ENCODE assay signal across 28 mouse cellular contexts in the genomic region with DNA sequence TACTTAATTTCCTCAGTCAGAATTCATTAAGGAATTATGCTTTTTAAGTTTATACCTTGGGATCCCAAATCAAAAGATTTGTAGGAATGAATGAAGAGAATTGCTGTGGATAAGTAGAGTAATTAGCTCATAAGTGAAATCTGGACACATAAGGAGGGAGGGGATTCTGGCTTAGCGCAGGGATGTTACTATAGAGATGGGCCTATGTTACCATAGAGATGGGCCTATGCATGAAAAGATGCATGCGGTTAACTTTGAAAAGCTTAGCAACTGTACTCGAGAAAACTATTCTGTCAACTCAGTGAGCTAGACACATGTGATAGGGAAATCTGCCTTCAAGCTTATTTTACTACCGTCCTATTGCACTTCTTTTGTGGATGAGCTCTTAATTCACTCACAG.
DNase-seq lines count a peak whose midpoint lies in the region; ATAC-seq and TF ChIP-seq lines count a peak whose summit lies in the region.
"Had no signal": no experiment of that assay in that cellular context is flagged by ENCODE, and none has a peak within 500 bp of the region (broad histone marks: within the 10 kb centered on the region; RNA-seq: fewer than 3 reads in every experiment).

No protein-coding gene starts in this region.

- peak; percentile 55; the same call in 1 of the 2 replicates for ATAC-seq in forebrain, embryonic 15.5 days (replicated peaks)
- ATAC-seq in forebrain, embryonic 11.5 days (replicated peaks; ENCODE audit: low FRiP score) = no peak
- no peak for ATAC-seq in midbrain, embryonic 14.5 days (ENCODE audit: low FRiP score, low TSS enrichment)
- ATAC-seq in midbrain, embryonic 15.5 days (replicated peaks) = no peak
- ATAC-seq in hindbrain, postnatal 0 days = peak; percentile 69; the same call in 1 of the 2 replicates
- no peak for ATAC-seq in heart, embryonic 11.5 days (replicated peaks; ENCODE audit: insufficient number of reproducible peaks, low FRiP score, low TSS enrichment)
- ATAC-seq: inflammation-experienced regulatory T-cells, adult 6 months; Patski had no signal

- no peaks in the 10 kb centered on the region for H3K9me3 ChIP-seq in forebrain, embryonic 15.5 days
- H3K9me3 ChIP-seq in forebrain, embryonic 11.5 days (ENCODE audit: control insufficient read depth, low read length) = no peaks in the 10 kb centered on the region; the same call in 1 of the 2 replicates
- no peaks in the 10 kb centered on the region for H3K9me3 ChIP-seq in midbrain, embryonic 14.5 days (ENCODE audit: control insufficient read depth, low read length)
- H3K9me3 ChIP-seq in midbrain, embryonic 15.5 days = no peaks in the 10 kb centered on the region
- no peaks in the 10 kb centered on the region for H3K9me3 ChIP-seq in hindbrain, postnatal 0 days (ENCODE audit: low read length)
- no peaks in the 10 kb centered on the region for H3K9me3 ChIP-seq in heart, embryonic 11.5 days (replicated peaks; ENCODE audit: control insufficient read depth, low read length)
- H3K9me3 ChIP-seq: limb, embryonic 10.5 days; limb, embryonic 15.5 days had no signal

- TF ChIP-seq CTCF in brain, embryonic 14.5 days (IDR thresholded peaks at IDR 0.05; ENCODE audit: borderline replicate concordance, extremely low read depth, insufficient read depth, insufficient read length) = no peak
- TF ChIP-seq CTCF in hindbrain, postnatal 0 days (IDR thresholded peaks at IDR 0.05; ENCODE audit: low read depth) = no peak

- H3K27ac ChIP-seq in forebrain, embryonic 15.5 days (replicated peaks) = no peak overlapping the region
- H3K27ac ChIP-seq in forebrain, embryonic 11.5 days (ENCODE audit: low read depth, low read length) = no peak overlapping the region
- H3K27ac ChIP-seq in midbrain, embryonic 14.5 days (replicated peaks; ENCODE audit: low read depth, low read length) = no peak overlapping the region
- H3K27ac ChIP-seq in midbrain, embryonic 15.5 days = no peak overlapping the region
- no peak overlapping the region for H3K27ac ChIP-seq in hindbrain, postnatal 0 days
- H3K27ac ChIP-seq in heart, embryonic 11.5 days (ENCODE audit: low read depth, low read length) = no peak overlapping the region
- H3K27ac ChIP-seq: embryonic facial prominence, embryonic 13.5 days; limb, embryonic 10.5 days; limb, embryonic 15.5 days; liver, embryonic 14.5 days; macrophage had no signal

- no peak overlapping the region for H3K4me3 ChIP-seq in forebrain, embryonic 15.5 days
- no peak overlapping the region for H3K4me3 ChIP-seq in forebrain, embryonic 11.5 days (ENCODE audit: low read depth, low read length)
- no peak overlapping the region for H3K4me3 ChIP-seq in midbrain, embryonic 14.5 days (replicated peaks; ENCODE audit: low read depth, low read length)
- no peak overlapping the region for H3K4me3 ChIP-seq in midbrain, embryonic 15.5 days
- H3K4me3 ChIP-seq in hindbrain, postnatal 0 days (ENCODE audit: low read length) = no peak overlapping the region
- H3K4me3 ChIP-seq in heart, embryonic 11.5 days (ENCODE audit: low read depth, low read length) = no peak overlapping the region
- H3K4me3 ChIP-seq: embryonic facial prominence, embryonic 13.5 days; heart, embryonic 12.5 days; limb, embryonic 10.5 days; limb, embryonic 15.5 days had no signal

- no peak for DNase-seq in forebrain, embryonic 11.5 days (ENCODE audit: low spot score)
- peak; percentile 59 for DNase-seq in midbrain, embryonic 14.5 days
- DNase-seq in brain, embryonic 14.5 days (ENCODE audit: low read depth) = peak; percentile 82
- peak; percentile 62 for DNase-seq in hindbrain, postnatal 0 days (ENCODE audit: low spot score)
- DNase-seq: adrenal gland, postnatal 10 days; cerebellum, adult 18-20 months; cerebellum, postnatal 10 days; gastrocnemius, postnatal 25 days; heart, adult 11 months; heart, postnatal 4 days; kidney, adult 11 months; kidney, postnatal 14 days; layer of hippocampus, adult 9-11 months; lung, adult 2 months; lung, postnatal 10 days; right cerebral cortex, adult 18-20 months; thymus, postnatal 4 days had no signal

- no peak for TF ChIP-seq POLR2A in brain, embryonic 14.5 days (IDR thresholded peaks at IDR 0.05; ENCODE audit: borderline replicate concordance, extremely low read depth, insufficient read depth, insufficient read length, poor library complexity, severe bottlenecking)

- H3K36me3 ChIP-seq in forebrain, embryonic 15.5 days = no peaks in the 10 kb centered on the region
- no peaks in the 10 kb centered on the region for H3K36me3 ChIP-seq in forebrain, embryonic 11.5 days (ENCODE audit: control insufficient read depth, insufficient read depth, low read length)
- no peaks in the 10 kb centered on the region for H3K36me3 ChIP-seq in midbrain, embryonic 14.5 days (ENCODE audit: control insufficient read depth, insufficient read depth, low read length)
- no peaks in the 10 kb centered on the region for H3K36me3 ChIP-seq in midbrain, embryonic 15.5 days (replicated peaks)
- no peaks in the 10 kb centered on the region for H3K36me3 ChIP-seq in hindbrain, postnatal 0 days (ENCODE audit: insufficient read depth, low read length)
- H3K36me3 ChIP-seq in heart, embryonic 11.5 days (ENCODE audit: control insufficient read depth, insufficient read depth, low read length) = no peaks in the 10 kb centered on the region
- H3K36me3 ChIP-seq: embryonic facial prominence, embryonic 13.5 days; heart, embryonic 12.5 days; limb, embryonic 15.5 days had no signal

- 27% methylated on average over 4 of the region's 4 CpGs for WGBS in forebrain, embryonic 15.5 days
- WGBS in forebrain, embryonic 11.5 days = 70% methylated on average over 4 of the region's 4 CpGs
- 21% methylated on average over 4 of the region's 4 CpGs for WGBS in midbrain, embryonic 14.5 days
- WGBS in midbrain, embryonic 15.5 days = 19% methylated on average over 4 of the region's 4 CpGs
- WGBS in hindbrain, postnatal 0 days = 28% methylated on average over 4 of the region's 4 CpGs
- WGBS in heart, embryonic 11.5 days (ENCODE audit: insufficient replicate concordance) = 90% methylated on average over 4 of the region's 4 CpGs

- 0 out of 2 replicates have a peak, but pooled peaks cover 2% of the 10 kb centered on the region for H3K4me1 ChIP-seq in forebrain, embryonic 15.5 days
- no peaks in the 10 kb centered on the region for H3K4me1 ChIP-seq in forebrain, embryonic 11.5 days (replicated peaks; ENCODE audit: control insufficient read depth, insufficient read depth, low read length)
- no peaks in the 10 kb centered on the region; the same call in 1 of the 2 replicates for H3K4me1 ChIP-seq in midbrain, embryonic 14.5 days (ENCODE audit: control insufficient read depth, insufficient read depth, low read length)
- no peaks in the 10 kb centered on the region for H3K4me1 ChIP-seq in midbrain, embryonic 15.5 days
- H3K4me1 ChIP-seq in hindbrain, postnatal 0 days (ENCODE audit: insufficient read depth, low read length) = no peaks in the 10 kb centered on the region
- no peaks in the 10 kb centered on the region for H3K4me1 ChIP-seq in heart, embryonic 11.5 days (ENCODE audit: control insufficient read depth, insufficient read depth, low read length)
- H3K4me1 ChIP-seq: limb, embryonic 15.5 days had no signal

- no peak overlapping the region for H3K9ac ChIP-seq in forebrain, embryonic 15.5 days (replicated peaks)
- H3K9ac ChIP-seq in forebrain, embryonic 11.5 days (ENCODE audit: low read length) = no peak overlapping the region
- no peak overlapping the region for H3K9ac ChIP-seq in midbrain, embryonic 14.5 days (replicated peaks; ENCODE audit: low read length)
- no peak overlapping the region for H3K9ac ChIP-seq in midbrain, embryonic 15.5 days
- H3K9ac ChIP-seq in hindbrain, postnatal 0 days (replicated peaks; ENCODE audit: low read length) = no peak overlapping the region
- no peak overlapping the region for H3K9ac ChIP-seq in heart, embryonic 11.5 days (ENCODE audit: low read depth, low read length)
- H3K9ac ChIP-seq: embryonic facial prominence, embryonic 13.5 days; heart, embryonic 12.5 days; limb, embryonic 15.5 days; liver, embryonic 14.5 days had no signal

- no peaks in the 10 kb centered on the region for H3K27me3 ChIP-seq in forebrain, embryonic 15.5 days
- no peaks in the 10 kb centered on the region for H3K27me3 ChIP-seq in forebrain, embryonic 11.5 days (ENCODE audit: control insufficient read depth, insufficient read depth, low read length)
- 0 out of 2 replicates have a peak, but pooled peaks cover 2% of the 10 kb centered on the region for H3K27me3 ChIP-seq in midbrain, embryonic 14.5 days (ENCODE audit: control insufficient read depth, insufficient read depth, low read length)
- no peaks in the 10 kb centered on the region for H3K27me3 ChIP-seq in midbrain, embryonic 15.5 days (replicated peaks)
- no peaks in the 10 kb centered on the region for H3K27me3 ChIP-seq in hindbrain, postnatal 0 days (ENCODE audit: insufficient read depth, low read length)
- no peaks in the 10 kb centered on the region for H3K27me3 ChIP-seq in heart, embryonic 11.5 days (ENCODE audit: control insufficient read depth, insufficient read depth, low read length)
- H3K27me3 ChIP-seq: limb, embryonic 15.5 days; Patski had no signal

- H3K4me2 ChIP-seq in forebrain, embryonic 15.5 days (replicated peaks) = no peak overlapping the region
- no peak overlapping the region for H3K4me2 ChIP-seq in forebrain, embryonic 11.5 days (ENCODE audit: low read depth, low read length, severe bottlenecking)
- H3K4me2 ChIP-seq in midbrain, embryonic 14.5 days (ENCODE audit: low read length) = no peak overlapping the region
- H3K4me2 ChIP-seq in midbrain, embryonic 15.5 days = no peak overlapping the region
- no peak overlapping the region for H3K4me2 ChIP-seq in hindbrain, postnatal 0 days (ENCODE audit: low read depth, low read length)
- H3K4me2 ChIP-seq in heart, embryonic 11.5 days = no peak overlapping the region
- H3K4me2 ChIP-seq: embryonic facial prominence, embryonic 13.5 days; heart, embryonic 12.5 days; limb, embryonic 15.5 days had no signal

Comparison
In these comparisons a context has a peak if more than half of its experiments do, and no peak if none do; other contexts are left out.
1. ATAC-seq: peak in forebrain, embryonic 15.5 days (single experiment) and hindbrain, postnatal 0 days (single experiment); none in forebrain, embryonic 11.5 days (single experiment), midbrain, embryonic 14.5 days (single experiment), midbrain, embryonic 15.5 days (single experiment) and heart, embryonic 11.5 days (single experiment).